Mouse (Mus musculus) heart, embryonic 15.5 days (tissue): ENCODE results near the gene Prr14l. TPM values are rescaled to one million over a fixed set of nuclear protein-coding genes. Genes with fewer than 3 reads are reported as not detected.
"Not testable (repeated sequence)": the region's sequence is repeated elsewhere in the genome, so short reads cannot be mapped to it uniquely, and the experiment has no call there.

ENCODE experiments used
- ATAC-seq: fragments of 200-750 bp; cut with Nextera tagmentation; replicated peaks from 2 replicates; pipeline ENCODE4 v1.8.0; 2017; ENCODE audit warnings: low read depth, moderate TSS enrichment; ENCODE audit not compliant: insufficient number of reproducible peaks, insufficient read depth, low FRiP score
- H3K27ac ChIP-seq: fragments of 300-500 bp; sonication (generic); 2 replicates; pipeline ENCODE4 v1.5.1; 2015; ENCODE audit warnings: mild to moderate bottlenecking, inconsistent platforms
- H3K27me3 ChIP-seq: fragments of 300-500 bp; sonication (generic); 2 replicates; pipeline ENCODE4 v1.6.1; 2015; ENCODE audit warnings: inconsistent platforms
- H3K36me3 ChIP-seq: fragments of 300-500 bp; sonication (generic); 2 replicates; pipeline ENCODE4 v1.6.1; 2015; ENCODE audit warnings: mild to moderate bottlenecking, inconsistent platforms
- H3K4me1 ChIP-seq: fragments of 300-500 bp; sonication (generic); replicated peaks from 2 replicates; pipeline ENCODE4 v1.6.1; 2015; ENCODE audit warnings: inconsistent platforms
- H3K4me2 ChIP-seq: fragments of 300-500 bp; sonication (generic); 2 replicates; pipeline ENCODE4 v1.6.1; 2015; ENCODE audit warnings: inconsistent platforms, mild to moderate bottlenecking, moderate library complexity
- H3K4me3 ChIP-seq: fragments of 300-500 bp; sonication (generic); 2 replicates; pipeline ENCODE4 v1.5.1; 2015; ENCODE audit warnings: mild to moderate bottlenecking, inconsistent platforms
- H3K9ac ChIP-seq: fragments of 300-500 bp; sonication (generic); 2 replicates; pipeline ENCODE4 v1.6.1; 2015; ENCODE audit warnings: mild to moderate bottlenecking, inconsistent platforms
- H3K9me3 ChIP-seq: fragments of 300-500 bp; sonication (generic); replicated peaks from 2 replicates; pipeline ENCODE4 v1.6.1; 2016; ENCODE audit warnings: inconsistent platforms
- WGBS: fragments of 180-500 bp; shearing (Covaris S2); methylation state at CpG from one replicate; pipeline ENCODE4 v1.1.7; 2015; ENCODE audit warnings: mixed read lengths; 5-methylcytosine and 5-hydroxymethylcytosine counted together
- polyA plus RNA-seq: library from polyadenylated mRNA; unstranded; fragments of >200 nt; fragmentation: Nextera tagmentation; extraction: Ambion mirVana; gene quantifications from 2 replicates; pipeline ENCODE4 v1.2.1, GENCODE M21; 2015

The Prr14l gene
- polyA plus RNA-seq, 1 experiment from 2014 or later = 9.1 TPM

DNA sequence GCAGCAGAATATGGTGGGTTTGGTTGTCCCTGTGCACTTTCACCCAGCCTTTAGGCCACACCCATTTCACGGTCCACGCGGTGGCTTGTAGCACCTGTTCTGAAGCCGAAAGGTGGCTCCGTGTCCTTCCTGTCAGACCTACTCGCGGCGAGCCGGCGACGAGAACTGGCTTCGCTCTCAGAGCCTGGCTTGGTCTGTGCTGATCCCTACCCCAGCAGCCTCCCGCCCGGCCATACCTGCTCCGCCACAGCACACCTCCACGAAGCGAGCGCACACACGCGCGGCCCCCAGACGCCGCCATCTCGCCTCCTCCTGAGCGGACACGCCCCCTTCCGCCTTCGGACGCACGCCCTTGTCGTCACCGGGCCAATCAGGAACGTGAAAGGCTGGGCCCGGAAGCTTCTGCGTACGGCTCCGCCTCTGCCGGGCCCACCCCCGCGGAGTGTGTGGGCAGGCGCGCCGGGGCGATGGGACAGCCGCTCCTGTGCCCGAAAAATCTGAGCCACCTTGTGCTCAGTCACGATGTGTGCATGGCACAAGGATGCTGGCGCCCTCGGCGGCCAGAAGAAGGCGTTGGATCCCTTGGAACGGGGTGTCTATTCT, 68.6 kb downstream of the Prr14l start, which contains the start of gene Pisd:
Pisd (minus strand) TSS at position 334 of the 603 bp plus-strand sequence.
- WGBS = under 1% methylated on average over 52 of the region's 52 CpGs

DNA sequence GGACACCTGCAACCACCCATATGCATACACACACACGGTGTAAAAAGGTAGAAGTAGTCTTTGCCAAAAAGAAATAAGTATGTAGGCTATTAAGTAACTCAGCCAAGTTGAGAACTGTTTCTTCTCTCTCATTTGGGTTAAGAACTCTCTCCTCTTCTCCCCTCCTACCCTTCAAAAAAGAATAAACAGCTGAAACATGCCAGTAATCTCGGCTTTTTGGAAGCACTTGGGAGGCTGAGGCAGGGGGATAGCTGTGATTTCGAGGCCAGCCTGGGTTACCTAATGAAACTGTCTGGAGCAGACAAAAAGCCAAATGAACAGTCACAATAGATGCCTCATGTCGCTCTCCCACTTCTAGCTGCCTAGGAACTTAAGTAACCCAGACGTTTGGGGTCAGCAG, 69.3 kb downstream of the Prr14l start:
- no peaks in the 10 kb centered on the region; the same call in 1 of the 2 replicates for H3K36me3 ChIP-seq
- H3K27ac ChIP-seq = no peak overlapping the region
- WGBS = 22% methylated on average over 5 of the region's 5 CpGs

More for the DNA sequence above, 68.6 kb downstream of the Prr14l start, which contains the start of gene Pisd:
- Histone ChIP-seq H3K27ac (peak within 1 kb of the TSS; percentile 52), H3K27me3 (no peaks in the 10 kb centered on the region), H3K9ac (peak within 1 kb of the TSS; percentile 68), H3K36me3 (no peaks in the 10 kb centered on the region; the same call in 1 of the 2 replicates), H3K4me3 (peak within 1 kb of the TSS; percentile 76), H3K4me1 (peaks cover 10% of the 10 kb centered on the region), H3K9me3 (no peaks in the 10 kb centered on the region), H3K4me2 (peak within 1 kb of the TSS; percentile 83)
- peak; percentile 100 for ATAC-seq

GRCm38 (mm10) chr5:32781596-32781995, 72.5 kb downstream of the Prr14l start:
- ATAC-seq = no peak
- no peak overlapping the region for H3K9ac ChIP-seq
- H3K27ac ChIP-seq = no peak overlapping the region
- no peak overlapping the region for H3K4me2 ChIP-seq
- no peaks in the 10 kb centered on the region for H3K9me3 ChIP-seq
- H3K27me3 ChIP-seq = no peaks in the 10 kb centered on the region
- 89% methylated on average over 5 of the region's 5 CpGs for WGBS
- no peaks in the 10 kb centered on the region for H3K36me3 ChIP-seq
- no peak overlapping the region for H3K4me3 ChIP-seq
- peaks cover 10% of the 10 kb centered on the region for H3K4me1 ChIP-seq

More for the DNA sequence above, 69.3 kb downstream of the Prr14l start:
- H3K4me2 ChIP-seq = peak overlapping the region; percentile 83
- no peaks in the 10 kb centered on the region for H3K9me3 ChIP-seq
- no peaks in the 10 kb centered on the region for H3K27me3 ChIP-seq
- H3K4me3 ChIP-seq = peak overlapping the region; percentile 76
- peak overlapping the region; percentile 68 for H3K9ac ChIP-seq
- ATAC-seq = no peak
- H3K4me1 ChIP-seq = peaks cover 10% of the 10 kb centered on the region

DNA sequence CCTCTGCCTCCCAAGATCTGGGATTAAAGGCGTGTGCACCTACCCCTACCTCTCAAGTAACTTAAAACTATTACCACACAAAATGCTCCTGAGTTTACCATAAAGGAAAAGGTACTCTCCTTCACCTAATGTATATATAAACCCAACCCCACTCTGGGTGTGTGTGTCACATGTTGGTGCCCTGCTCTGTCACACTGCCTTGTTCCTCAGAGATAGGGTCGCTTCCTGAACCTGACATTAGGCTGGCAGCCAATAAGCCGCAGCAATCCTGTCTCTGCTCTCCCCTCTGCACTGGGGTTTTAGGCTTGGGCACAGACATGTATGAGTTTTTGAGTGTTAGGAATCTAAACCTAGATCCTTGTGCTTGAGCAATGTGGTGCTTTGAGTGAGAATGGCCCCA, 75.9 kb downstream of the Prr14l start:
- Histone ChIP-seq H3K4me1 (no peaks in the 10 kb centered on the region), H3K27me3 (no peaks in the 10 kb centered on the region), H3K27ac (no peak overlapping the region), H3K36me3 (0 out of 2 replicates have a peak, but pooled peaks cover 6% of the 10 kb centered on the region), H3K4me2 (no peak overlapping the region), H3K4me3 (no peak overlapping the region), H3K9ac (no peak overlapping the region), H3K9me3 (no peaks in the 10 kb centered on the region)
- WGBS = 76% methylated on average over 3 of the region's 3 CpGs
- ATAC-seq = no peak

DNA sequence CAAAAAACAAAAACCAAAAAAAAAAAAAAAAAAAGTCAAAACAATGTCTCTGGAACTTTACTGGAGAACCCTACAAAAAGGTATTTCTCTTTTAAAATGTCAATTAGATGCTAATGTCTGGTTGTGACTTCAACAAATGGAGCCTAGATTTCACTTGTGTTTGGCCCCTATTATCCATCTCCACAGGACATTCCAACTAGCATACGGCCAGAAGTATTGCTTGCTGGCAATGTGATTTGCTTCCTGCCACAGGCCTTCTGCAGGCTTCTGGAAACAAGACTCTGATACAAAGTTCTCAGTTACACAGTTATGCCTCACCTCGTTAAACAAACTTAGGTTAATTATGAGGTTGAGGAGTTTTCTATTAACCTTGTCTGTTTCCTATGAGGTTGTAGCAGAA, 81.7 kb downstream of the Prr14l start:
- Histone ChIP-seq H3K27ac (no peak overlapping the region), H3K9ac (no peak overlapping the region), H3K4me3 (no peak overlapping the region), H3K4me2 (no peak overlapping the region), H3K4me1 (no peaks in the 10 kb centered on the region), H3K27me3 (no peaks in the 10 kb centered on the region), H3K36me3 (0 out of 2 replicates have a peak, but pooled peaks cover 6% of the 10 kb centered on the region), H3K9me3 (no peaks in the 10 kb centered on the region)
- WGBS = 82% methylated on average over 2 of the region's 2 CpGs
- no peak for ATAC-seq

DNA sequence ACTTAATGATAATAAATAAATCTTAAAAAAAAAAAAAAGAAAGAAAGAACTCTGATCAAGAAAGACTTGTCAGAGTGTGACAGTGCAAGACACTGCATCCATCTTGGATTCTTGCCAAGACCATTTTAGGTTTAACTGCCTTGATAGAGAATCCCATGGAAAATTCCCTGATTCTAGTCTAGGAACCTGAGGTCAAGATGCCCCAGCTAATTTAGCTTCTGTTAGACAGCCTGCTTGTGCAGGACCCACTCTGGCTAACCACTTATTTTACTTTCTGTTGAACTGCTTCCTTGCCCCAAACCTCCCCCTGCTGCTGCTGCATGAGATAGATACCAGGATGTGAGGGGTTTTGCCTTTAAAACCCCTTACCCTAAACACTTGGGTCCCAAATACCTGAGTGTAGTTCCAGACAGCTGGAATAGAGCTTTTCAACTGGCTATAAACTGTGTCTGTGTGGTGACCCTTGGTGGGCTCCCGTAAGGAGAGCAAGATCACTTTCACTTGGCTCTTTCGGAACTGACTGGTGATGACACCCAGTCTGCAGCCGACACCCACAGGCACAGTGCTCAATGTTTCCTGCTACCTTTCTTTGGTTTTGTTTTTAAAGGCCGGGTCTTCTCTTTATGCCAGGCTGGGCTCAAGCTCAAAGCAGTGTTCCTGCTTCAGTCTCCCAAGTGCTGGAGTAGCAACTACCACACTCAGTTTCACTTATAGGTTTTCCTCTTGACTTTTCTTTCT, 86.3 kb downstream of the Prr14l start:
- Histone ChIP-seq H3K36me3 (no peaks in the 10 kb centered on the region), H3K27ac (no peak overlapping the region), H3K4me2 (no peak overlapping the region), H3K27me3 (no peaks in the 10 kb centered on the region), H3K9ac (no peak overlapping the region), H3K4me1 (no peaks in the 10 kb centered on the region), H3K4me3 (no peak overlapping the region), H3K9me3 (no peaks in the 10 kb centered on the region)
- ATAC-seq = no peak
- WGBS = 89% methylated on average over 4 of the region's 4 CpGs

GRCm38 (mm10) chr5:32767004-32767403, 87.1 kb downstream of the Prr14l start:
- H3K9me3 ChIP-seq = no peaks in the 10 kb centered on the region
- H3K4me3 ChIP-seq = no peak overlapping the region
- H3K27ac ChIP-seq = no peak overlapping the region
- no peaks in the 10 kb centered on the region for H3K36me3 ChIP-seq
- H3K9ac ChIP-seq = no peak overlapping the region
- H3K27me3 ChIP-seq = no peaks in the 10 kb centered on the region
- H3K4me2 ChIP-seq = no peak overlapping the region
- no peaks in the 10 kb centered on the region for H3K4me1 ChIP-seq
- WGBS = 97% methylated on average over 3 of the region's 3 CpGs
- ATAC-seq = no peak

DNA sequence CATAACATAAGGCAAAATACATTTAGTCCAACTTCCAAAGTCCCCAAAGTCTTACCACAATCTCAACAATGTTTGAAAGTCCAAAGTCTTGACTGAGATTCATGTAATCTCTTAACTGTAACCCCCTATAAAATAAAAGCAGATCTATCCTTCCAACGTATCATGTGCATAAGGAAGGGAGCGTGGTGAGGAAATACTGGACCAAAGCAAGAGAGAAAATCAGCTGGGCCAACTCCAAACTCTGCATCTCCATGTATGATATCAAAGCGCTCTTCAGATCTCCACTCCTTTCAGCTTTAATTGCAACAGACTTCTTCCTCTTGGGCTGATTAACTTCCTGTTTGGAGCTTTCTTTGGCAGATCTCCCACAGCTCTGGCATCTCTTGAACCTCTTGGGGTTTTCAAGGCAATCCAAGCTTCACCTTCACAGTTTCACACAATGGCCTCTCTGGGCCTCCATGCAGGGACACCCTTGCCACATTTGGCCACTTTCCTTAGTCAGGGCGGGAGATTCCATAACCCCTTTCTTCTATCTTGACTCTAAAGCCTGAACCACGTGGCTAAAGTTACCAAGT, 92.4 kb downstream of the Prr14l start:
- no peaks in the 10 kb centered on the region for H3K36me3 ChIP-seq
- ATAC-seq = no peak
- WGBS = 62% methylated on average over 5 of the region's 5 CpGs
- no peak overlapping the region for H3K27ac ChIP-seq
- H3K9ac ChIP-seq = no peak overlapping the region
- H3K4me1 ChIP-seq = peaks cover 4% of the 10 kb centered on the region
- no peak overlapping the region for H3K4me3 ChIP-seq
- no peak overlapping the region for H3K4me2 ChIP-seq
- no peaks in the 10 kb centered on the region for H3K27me3 ChIP-seq
- H3K9me3 ChIP-seq = no peaks in the 10 kb centered on the region

- no peak for ATAC-seq
- Histone ChIP-seq H3K4me1 (peaks cover 4% of the 10 kb centered on the region), H3K27me3 (no peaks in the 10 kb centered on the region), H3K9ac (no peak overlapping the region), H3K9me3 (no peaks in the 10 kb centered on the region), H3K27ac (no peak overlapping the region), H3K4me3 (no peak overlapping the region), H3K36me3 (no peaks in the 10 kb centered on the region), H3K4me2 (no peak overlapping the region)
- WGBS = 44% methylated on average over 3 of the region's 3 CpGs
These were observed 93.3 kb downstream of the Prr14l start for GRCm38 (mm10) chr5:32760787-32761186.

DNA sequence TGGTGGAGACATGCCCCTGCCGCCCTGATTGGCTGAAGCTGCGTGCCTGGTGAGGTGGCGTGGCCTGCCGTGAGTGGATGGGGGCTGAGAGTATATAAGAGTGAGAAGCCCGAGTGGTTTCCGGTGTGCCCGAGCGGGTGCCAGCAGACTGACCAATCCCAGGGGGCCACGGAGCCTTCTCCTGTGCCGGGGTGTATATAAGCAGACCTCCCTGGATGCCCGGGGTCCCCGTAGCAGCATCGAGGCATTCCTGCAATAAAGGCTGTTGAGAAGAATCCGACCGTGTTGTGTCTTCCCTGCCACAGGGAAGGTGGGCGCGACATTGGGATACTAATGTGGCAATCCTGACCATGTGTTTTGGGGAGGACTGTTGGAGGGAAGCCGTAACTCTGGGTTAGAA, 93.7 kb downstream of the Prr14l start:
- H3K4me2 ChIP-seq, ATAC-seq, H3K36me3 ChIP-seq, H3K9me3 ChIP-seq, H3K27me3 ChIP-seq, H3K4me1 ChIP-seq, H3K27ac ChIP-seq, H3K9ac ChIP-seq, H3K4me3 ChIP-seq: not testable (repeated sequence)
- WGBS = 92% methylated on average over 18 of the region's 18 CpGs

- WGBS = 77% methylated on average over 2 of the region's 2 CpGs
- H3K27me3 ChIP-seq = no peaks in the 10 kb centered on the region
- no peak for ATAC-seq
- H3K4me1 ChIP-seq = peaks cover 4% of the 10 kb centered on the region
- H3K9me3 ChIP-seq = no peaks in the 10 kb centered on the region
- no peak overlapping the region for H3K9ac ChIP-seq
- no peak overlapping the region for H3K4me3 ChIP-seq
- H3K27ac ChIP-seq = no peak overlapping the region
- H3K36me3 ChIP-seq = no peaks in the 10 kb centered on the region
- H3K4me2 ChIP-seq = no peak overlapping the region
These were observed 94.4 kb downstream of the Prr14l start for GRCm38 (mm10) chr5:32759662-32760061.
